Mouse (Mus musculus) liver, adult 2 months (tissue): ENCODE measurements around the gene 2210408I21Rik. TPM values are rescaled to one million over a fixed set of nuclear protein-coding genes. Genes with fewer than 3 reads are reported as not detected.

ENCODE experiments used
- DNase-seq: peaks from one replicate; pipeline ENCODE4 v3.0.0-alpha.2; 2011; ENCODE audit warnings: low read depth, low spot score; ENCODE audit errors: extremely low read depth
- H3K27ac ChIP-seq: fragments of 200-500 bp; replicated peaks from 2 replicates; pipeline ENCODE4 v1.5.1; 2012; ENCODE audit warnings: low read depth, mild to moderate bottlenecking, control low read depth, inconsistent platforms, low read length; ENCODE audit not compliant: insufficient read depth
- H3K27me3 ChIP-seq: fragments of 200-500 bp; 2 replicates; pipeline ENCODE4 v1.6.1; 2012; ENCODE audit warnings: mild to moderate bottlenecking, moderate library complexity, low read length, inconsistent platforms; ENCODE audit not compliant: control insufficient read depth, insufficient read depth
- H3K36me3 ChIP-seq: fragments of 200-500 bp; 2 replicates; pipeline ENCODE4 v1.6.1; 2012; ENCODE audit warnings: low read length, inconsistent platforms; ENCODE audit not compliant: control insufficient read depth, insufficient read depth
- H3K4me1 ChIP-seq: fragments of 200-500 bp; 2 replicates; pipeline ENCODE4 v1.6.1; 2011; ENCODE audit warnings: low read length; ENCODE audit not compliant: control insufficient read depth, insufficient read depth
- H3K4me3 ChIP-seq: fragments of 200-500 bp; 2 replicates; pipeline ENCODE4 v1.5.1; 2011; ENCODE audit warnings: low read depth, mild to moderate bottlenecking, control low read depth, low read length, moderate library complexity; ENCODE audit not compliant: insufficient read depth
- H3K79me2 ChIP-seq: fragments of 200-500 bp; 2 replicates; pipeline ENCODE4 v1.6.1; 2012; ENCODE audit warnings: inconsistent platforms, mild to moderate bottlenecking, low read length, moderate library complexity; ENCODE audit not compliant: control insufficient read depth, insufficient read depth
- H3K9ac ChIP-seq: fragments of 200-500 bp; 2 replicates; pipeline ENCODE4 v1.6.1; 2012; ENCODE audit warnings: low read depth, mild to moderate bottlenecking, control low read depth, inconsistent platforms, low read length
- CTCF ChIP-seq: fragments of 200-500 bp; IDR thresholded peaks from 2 replicates; pipeline ENCODE4 v1.5.1; 2011; ENCODE audit warnings: low read depth, low read length, control low read depth
- POLR2A ChIP-seq: fragments of 200-500 bp; IDR thresholded peaks from 2 replicates; pipeline ENCODE4 v1.6.1; 2011; ENCODE audit warnings: low read length, control low read depth; ENCODE audit not compliant: insufficient read depth; ENCODE audit errors: extremely low read depth
- WGBS: fragments of 180-500 bp; shearing (Covaris S2); methylation state at CpG from one replicate; pipeline ENCODE4 v1.1.7; 2018; 5-methylcytosine and 5-hydroxymethylcytosine counted together
- polyA plus RNA-seq: library from polyadenylated mRNA; depleted of rRNA; stranded (reverse); fragments of >200 nt; gene quantifications from 2 replicates; pipeline ENCODE4 v1.2.3, GENCODE M21; 2012
- total RNA-seq: library from RNA; depleted of rRNA; stranded (reverse); fragments of >200 nt; gene quantifications from 2 replicates; pipeline ENCODE4 v1.2.3, GENCODE M21; 2014

Gene 2210408I21Rik
- total and polyA plus RNA-seq, 2 experiments: 0.55 to 3.0 TPM

GRCm38 (mm10) chr13:77208764-77209418 lies 73.6 kb downstream of the 2210408I21Rik start:
- no peaks in the 10 kb centered on the region for H3K4me1 ChIP-seq
- TF ChIP-seq CTCF: no peak
- no peak for TF ChIP-seq POLR2A
- no peaks in the 10 kb centered on the region for H3K36me3 ChIP-seq
- WGBS: 79% methylated on average over 7 of the region's 7 CpGs
- H3K9ac ChIP-seq: no peak overlapping the region
- H3K27ac ChIP-seq: no peak overlapping the region
- no peak for DNase-seq
- no peaks in the 10 kb centered on the region for H3K27me3 ChIP-seq
- no peaks in the 10 kb centered on the region for H3K79me2 ChIP-seq
- no peak overlapping the region for H3K4me3 ChIP-seq

- no peak overlapping the region for H3K9ac ChIP-seq
- no peak overlapping the region for H3K4me3 ChIP-seq
- DNase-seq: no peak
- H3K27ac ChIP-seq: no peak overlapping the region
- H3K27me3 ChIP-seq: no peaks in the 10 kb centered on the region
- TF ChIP-seq POLR2A: no peak
- TF ChIP-seq CTCF: no peak
- no peaks in the 10 kb centered on the region for H3K36me3 ChIP-seq
- no peaks in the 10 kb centered on the region for H3K79me2 ChIP-seq
- no peaks in the 10 kb centered on the region for H3K4me1 ChIP-seq
These were observed 77.9 kb downstream of the 2210408I21Rik start for GRCm38 (mm10) chr13:77213196-77213595.

DNA sequence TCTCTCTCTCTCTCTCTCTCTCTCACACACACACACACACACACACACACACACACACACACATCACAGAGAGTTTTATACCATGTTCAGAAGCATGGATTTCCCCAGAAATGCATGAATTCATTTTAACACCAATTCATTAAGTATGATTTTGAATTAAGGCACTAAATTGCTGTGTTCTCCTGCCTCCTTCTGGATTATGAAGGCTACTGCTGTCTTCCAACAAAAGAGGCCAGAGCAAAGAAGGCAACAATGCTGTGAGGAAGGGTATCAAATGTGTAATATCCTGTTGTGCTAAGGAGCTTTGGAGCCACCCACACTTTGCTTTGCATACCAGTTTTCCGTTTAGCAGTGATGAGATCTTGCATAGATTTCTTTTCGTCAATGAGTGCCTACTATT lies 80.1 kb downstream of the 2210408I21Rik start:
- H3K4me3 ChIP-seq: no peak overlapping the region
- DNase-seq: no peak
- H3K4me1 ChIP-seq: no peaks in the 10 kb centered on the region
- WGBS: 64% methylated on average over 2 of the region's 2 CpGs
- no peak for TF ChIP-seq CTCF
- no peak for TF ChIP-seq POLR2A
- H3K27me3 ChIP-seq: no peaks in the 10 kb centered on the region
- H3K79me2 ChIP-seq: no peaks in the 10 kb centered on the region
- no peaks in the 10 kb centered on the region for H3K36me3 ChIP-seq
- no peak overlapping the region for H3K9ac ChIP-seq
- no peak overlapping the region for H3K27ac ChIP-seq

DNA sequence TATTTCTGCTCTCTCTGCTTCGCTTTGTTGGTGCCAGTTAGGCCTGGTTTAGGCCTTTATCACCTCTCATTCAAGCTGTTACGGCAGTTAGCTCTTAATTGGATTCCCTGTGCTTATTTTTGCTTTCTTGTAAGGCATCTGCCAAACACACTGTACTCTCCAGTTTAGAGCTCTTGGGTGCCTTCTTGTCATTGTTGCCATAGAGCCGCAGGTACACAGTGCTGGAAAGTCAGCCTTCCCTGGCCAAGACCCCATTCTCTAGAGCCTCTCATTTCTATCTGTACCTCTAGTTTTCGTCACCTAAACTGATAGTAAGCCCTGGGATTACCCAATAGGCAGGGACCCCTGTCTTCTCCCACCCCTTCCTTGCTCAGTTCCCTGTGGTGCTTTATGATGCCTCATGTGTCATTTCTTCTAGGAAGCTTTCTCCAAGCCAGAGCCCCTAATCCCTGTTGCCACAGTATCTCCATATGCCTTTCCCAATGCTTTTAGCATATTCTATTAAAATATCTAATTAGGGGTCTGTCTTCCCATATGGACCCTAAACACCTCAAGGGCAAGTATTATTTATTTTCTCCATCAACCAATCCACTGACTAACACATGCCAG lies 82.4 kb downstream of the 2210408I21Rik start:
- DNase-seq: no peak
- Histone ChIP-seq H3K27ac (no peak overlapping the region), H3K27me3 (no peaks in the 10 kb centered on the region), H3K36me3 (no peaks in the 10 kb centered on the region), H3K79me2 (no peaks in the 10 kb centered on the region), H3K4me1 (no peaks in the 10 kb centered on the region), H3K4me3 (no peak overlapping the region), H3K9ac (no peak overlapping the region)
- TF ChIP-seq CTCF: no peak
- no peak for TF ChIP-seq POLR2A
- 91% methylated on average over 4 of the region's 4 CpGs for WGBS

GRCm38 (mm10) chr13:77221072-77221471 lies 85.7 kb downstream of the 2210408I21Rik start:
- Histone ChIP-seq H3K27ac (no peak overlapping the region), H3K36me3 (no peaks in the 10 kb centered on the region), H3K27me3 (no peaks in the 10 kb centered on the region), H3K79me2 (no peaks in the 10 kb centered on the region), H3K4me1 (no peaks in the 10 kb centered on the region), H3K4me3 (no peak overlapping the region), H3K9ac (no peak overlapping the region)
- WGBS: 72% methylated on average over 2 of the region's 2 CpGs
- DNase-seq: no peak
- TF ChIP-seq POLR2A (no peak), CTCF (no peak)

GRCm38 (mm10) chr13:77256541-77256940 lies 121.2 kb downstream of the 2210408I21Rik start:
- DNase-seq: no peak
- WGBS: 93% methylated on average over 6 of the region's 6 CpGs
- Histone ChIP-seq H3K9ac (no peak overlapping the region), H3K36me3 (no peaks in the 10 kb centered on the region), H3K4me1 (no peaks in the 10 kb centered on the region), H3K27me3 (no peaks in the 10 kb centered on the region), H3K27ac (no peak overlapping the region), H3K79me2 (no peaks in the 10 kb centered on the region), H3K4me3 (no peak overlapping the region)
- no peak for TF ChIP-seq POLR2A
- no peak for TF ChIP-seq CTCF
